Comparison of ENCODE assay signal across 10 mouse cellular contexts in genomic region chr11:5498931-5499661, GRCm38 (mm10). TPM values are rescaled to one million over a fixed set of nuclear protein-coding genes. Genes with fewer than 3 reads are reported as not detected.
DNase-seq lines count a peak whose midpoint lies in the region; ATAC-seq and TF ChIP-seq lines count a peak whose summit lies in the region.
"Had no signal": no experiment of that assay in that cellular context is flagged by ENCODE, and none has a peak within 500 bp of the region (broad histone marks: within the 10 kb centered on the region; RNA-seq: fewer than 3 reads in every experiment).

No protein-coding gene starts in this region.

- peaks cover 3% of the 10 kb centered on the region; the same call in 1 of the 2 replicates for H3K4me1 ChIP-seq in midbrain, embryonic 11.5 days (ENCODE audit: control insufficient read depth, insufficient read depth, low read length)
- no peaks in the 10 kb centered on the region for H3K4me1 ChIP-seq in midbrain, embryonic 13.5 days (replicated peaks)
- peaks cover 7% of the 10 kb centered on the region; the same call in 1 of the 2 replicates for H3K4me1 ChIP-seq in intestine, embryonic 16.5 days (ENCODE audit: control insufficient read depth, insufficient read depth, low read length)
- peaks cover 34% of the 10 kb centered on the region for H3K4me1 ChIP-seq in liver, adult 2 months (ENCODE audit: control insufficient read depth, insufficient read depth, low read length)
- no peaks in the 10 kb centered on the region for H3K4me1 ChIP-seq in stomach, postnatal 0 days (replicated peaks; ENCODE audit: control insufficient read depth, insufficient read depth)
- H3K4me1 ChIP-seq in midbrain, embryonic 16.5 days (ENCODE audit: control insufficient read depth, insufficient read depth, low read length) = no peaks in the 10 kb centered on the region
- H3K4me1 ChIP-seq: embryonic facial prominence, embryonic 12.5 days; midbrain, embryonic 15.5 days had no signal

- no peaks in the 10 kb centered on the region for H3K9me3 ChIP-seq in midbrain, embryonic 11.5 days (ENCODE audit: control insufficient read depth, low read length)
- H3K9me3 ChIP-seq in midbrain, embryonic 13.5 days = no peaks in the 10 kb centered on the region
- no peaks in the 10 kb centered on the region for H3K9me3 ChIP-seq in intestine, embryonic 16.5 days (ENCODE audit: control insufficient read depth, low read length)
- H3K9me3 ChIP-seq in stomach, postnatal 0 days (ENCODE audit: control insufficient read depth, low read length) = no peaks in the 10 kb centered on the region
- H3K9me3 ChIP-seq in midbrain, embryonic 16.5 days (replicated peaks; ENCODE audit: control insufficient read depth, low read length, poor library complexity, severe bottlenecking) = no peaks in the 10 kb centered on the region
- H3K9me3 ChIP-seq: embryonic facial prominence, embryonic 12.5 days; midbrain, embryonic 15.5 days had no signal

- no peak overlapping the region for H3K9ac ChIP-seq in midbrain, embryonic 11.5 days (ENCODE audit: low read length)
- H3K9ac ChIP-seq in midbrain, embryonic 13.5 days (replicated peaks) = no peak overlapping the region
- no peak overlapping the region for H3K9ac ChIP-seq in intestine, embryonic 16.5 days (ENCODE audit: low read depth, low read length)
- peak overlapping the region; percentile 60 for H3K9ac ChIP-seq in liver, adult 2 months (ENCODE audit: low read depth, low read length)
- H3K9ac ChIP-seq in stomach, postnatal 0 days (ENCODE audit: low read length) = no peak overlapping the region
- no peak overlapping the region for H3K9ac ChIP-seq in midbrain, embryonic 16.5 days (ENCODE audit: low read depth, low read length)
- H3K9ac ChIP-seq: embryonic facial prominence, embryonic 12.5 days; midbrain, embryonic 15.5 days had no signal

- H3K4me3 ChIP-seq in midbrain, embryonic 11.5 days (ENCODE audit: low read depth, low read length) = no peak overlapping the region
- no peak overlapping the region for H3K4me3 ChIP-seq in midbrain, embryonic 13.5 days (replicated peaks)
- H3K4me3 ChIP-seq in intestine, embryonic 16.5 days (ENCODE audit: low read length) = no peak overlapping the region
- H3K4me3 ChIP-seq in liver, adult 2 months (ENCODE audit: insufficient read depth, low read depth, low read length) = peak overlapping the region; percentile 4; the same call in 1 of the 2 replicates
- no peak overlapping the region for H3K4me3 ChIP-seq in stomach, postnatal 0 days (ENCODE audit: low read depth, low read length)
- H3K4me3 ChIP-seq in midbrain, embryonic 16.5 days (ENCODE audit: low read depth, low read length) = no peak overlapping the region
- H3K4me3 ChIP-seq: embryonic facial prominence, embryonic 12.5 days; midbrain, embryonic 15.5 days had no signal

- no peaks in the 10 kb centered on the region for H3K27me3 ChIP-seq in midbrain, embryonic 11.5 days (ENCODE audit: control insufficient read depth, insufficient read depth, low read length)
- no peaks in the 10 kb centered on the region for H3K27me3 ChIP-seq in midbrain, embryonic 13.5 days
- H3K27me3 ChIP-seq in intestine, embryonic 16.5 days (replicated peaks; ENCODE audit: control insufficient read depth, insufficient read depth, low read length) = no peaks in the 10 kb centered on the region
- H3K27me3 ChIP-seq in liver, adult 2 months (ENCODE audit: control insufficient read depth, insufficient read depth, low read length) = no peaks in the 10 kb centered on the region
- no peaks in the 10 kb centered on the region for H3K27me3 ChIP-seq in stomach, postnatal 0 days (ENCODE audit: control insufficient read depth, insufficient read depth, low read length)
- H3K27me3 ChIP-seq in midbrain, embryonic 16.5 days (ENCODE audit: control insufficient read depth, insufficient read depth, low read depth, low read length) = no peaks in the 10 kb centered on the region
- H3K27me3 ChIP-seq: embryonic facial prominence, embryonic 12.5 days; midbrain, embryonic 15.5 days had no signal

- H3K27ac ChIP-seq in midbrain, embryonic 11.5 days (ENCODE audit: low read depth, low read length) = no peak overlapping the region
- H3K27ac ChIP-seq in midbrain, embryonic 13.5 days = no peak overlapping the region
- peak overlapping the region; percentile 61 for H3K27ac ChIP-seq in intestine, embryonic 16.5 days (ENCODE audit: low read length)
- H3K27ac ChIP-seq in liver, adult 2 months (replicated peaks; ENCODE audit: insufficient read depth, low read depth, low read length) = peak overlapping the region; percentile 98
- peak overlapping the region; percentile 88 for H3K27ac ChIP-seq in stomach, postnatal 0 days (replicated peaks)
- no peak overlapping the region for H3K27ac ChIP-seq in midbrain, embryonic 16.5 days (ENCODE audit: low read length)
- H3K27ac ChIP-seq: embryonic facial prominence, embryonic 12.5 days; midbrain, embryonic 15.5 days had no signal

- TF ChIP-seq CTCF in liver, adult 2 months (IDR thresholded peaks at IDR 0.05; ENCODE audit: low read depth, low read length) = no peak
- no peak for TF ChIP-seq CTCF in stomach, postnatal 0 days (IDR thresholded peaks at IDR 0.05; ENCODE audit: low read depth)

- no peaks in the 10 kb centered on the region for H3K36me3 ChIP-seq in midbrain, embryonic 11.5 days (ENCODE audit: control insufficient read depth, insufficient read depth, low read length)
- H3K36me3 ChIP-seq in midbrain, embryonic 13.5 days = no peaks in the 10 kb centered on the region
- H3K36me3 ChIP-seq in intestine, embryonic 16.5 days (ENCODE audit: control insufficient read depth, insufficient read depth, low read length) = no peaks in the 10 kb centered on the region
- H3K36me3 ChIP-seq in liver, adult 2 months (ENCODE audit: control insufficient read depth, insufficient read depth, low read length) = no peaks in the 10 kb centered on the region
- no peaks in the 10 kb centered on the region for H3K36me3 ChIP-seq in stomach, postnatal 0 days (ENCODE audit: control insufficient read depth, insufficient read depth, low read length)
- no peaks in the 10 kb centered on the region for H3K36me3 ChIP-seq in midbrain, embryonic 16.5 days (ENCODE audit: control insufficient read depth, insufficient read depth, low read length)
- H3K36me3 ChIP-seq: embryonic facial prominence, embryonic 12.5 days; midbrain, embryonic 15.5 days had no signal

- peak; percentile 47 for DNase-seq in midbrain, embryonic 11.5 days (ENCODE audit: low spot score, missing footprints)
- DNase-seq in liver, adult 2 months (ENCODE audit: extremely low read depth, low read depth, low spot score) = peak; percentile 95
- peak; percentile 79 for DNase-seq in stomach, postnatal 0 days (ENCODE audit: low spot score)
- DNase-seq in layer of hippocampus, adult 8-10 months (ENCODE audit: low spot score in 2 of 2) = no peak
- DNase-seq in c-Kit-positive CD71-positive TER-119-positive erythroid progenitor cells, embryonic 14.5 days (ENCODE audit: low spot score) = no peak

- no peak for TF ChIP-seq POLR2A in liver, adult 2 months (IDR thresholded peaks at IDR 0.05; ENCODE audit: extremely low read depth, insufficient read depth, low read length)

- no peak for ATAC-seq in midbrain, embryonic 11.5 days (ENCODE audit: low FRiP score)
- ATAC-seq in midbrain, embryonic 13.5 days = no peak
- peak; percentile 83 for ATAC-seq in intestine, embryonic 16.5 days
- peak; percentile 78 for ATAC-seq in stomach, postnatal 0 days (ENCODE audit: low FRiP score, low TSS enrichment)
- ATAC-seq in midbrain, embryonic 16.5 days = no peak
- ATAC-seq: midbrain, embryonic 15.5 days had no signal

- 81% methylated on average over 13 of the region's 13 CpGs for WGBS in midbrain, embryonic 11.5 days
- 82% methylated on average over 13 of the region's 13 CpGs for WGBS in midbrain, embryonic 13.5 days
- WGBS in intestine, embryonic 16.5 days = 62% methylated on average over 13 of the region's 13 CpGs
- WGBS in liver, adult 2 months = 14% methylated on average over 13 of the region's 13 CpGs
- WGBS in stomach, postnatal 0 days = 45% methylated on average over 13 of the region's 13 CpGs
- WGBS in midbrain, embryonic 16.5 days = 78% methylated on average over 13 of the region's 13 CpGs

- H3K79me2 ChIP-seq in liver, adult 2 months (ENCODE audit: control insufficient read depth, insufficient read depth, low read length) = peaks cover 4% of the 10 kb centered on the region; the same call in 1 of the 2 replicates

- no peak overlapping the region for H3K4me2 ChIP-seq in midbrain, embryonic 11.5 days
- H3K4me2 ChIP-seq in midbrain, embryonic 13.5 days (replicated peaks) = no peak overlapping the region
- no peak overlapping the region for H3K4me2 ChIP-seq in intestine, embryonic 16.5 days (ENCODE audit: low read depth, low read length)
- H3K4me2 ChIP-seq in stomach, postnatal 0 days (replicated peaks; ENCODE audit: low read depth) = no peak overlapping the region
- no peak overlapping the region for H3K4me2 ChIP-seq in midbrain, embryonic 16.5 days (ENCODE audit: low read length)
- H3K4me2 ChIP-seq: embryonic facial prominence, embryonic 12.5 days; midbrain, embryonic 15.5 days had no signal

- no peak for TF ChIP-seq EP300 in stomach, postnatal 0 days (optimal IDR thresholded peaks at IDR 0.05)

RNA-seq across cellular contexts. Expression of gene Xbp1, which starts 21.4 kb away (rescaled TPM):
- 126 and 133 TPM in 2 replicates for polyA plus RNA-seq in midbrain, embryonic 11.5 days (2014; fragmentation: Nextera tagmentation; extraction: Ambion mirVana)
- polyA plus RNA-seq in midbrain, embryonic 13.5 days (2015; fragmentation: Nextera tagmentation; extraction: Ambion mirVana) = 106 and 118 TPM in 2 replicates
- 222 and 249 TPM in 2 replicates for polyA plus RNA-seq in intestine, embryonic 16.5 days (2015; fragmentation: Nextera tagmentation; extraction: Ambion mirVana)
- 137 and 138 TPM in 2 replicates for total RNA-seq in liver, adult 2 months (2014; rRNA removed)
- polyA plus RNA-seq in liver, adult 2 months (2012; rRNA removed) = 147 and 241 TPM in 2 replicates
- 221 and 223 TPM in 2 replicates for polyA plus RNA-seq in stomach, postnatal 0 days (2015; fragmentation: Nextera tagmentation; extraction: Ambion mirVana)
- 100 to 1,000 TPM in 2 of 4 experiments, 10 to 100 TPM in 2; 71.9 to 130 (median 98.1) TPM for total RNA-seq in layer of hippocampus, adult 8-10 months (2022)
- 145 and 156 TPM in 2 replicates for polyA plus RNA-seq in midbrain, embryonic 16.5 days (2015; fragmentation: Nextera tagmentation; extraction: Ambion mirVana)

RNA-seq across cellular contexts. Expression of gene Ccdc117, which starts 42.9 kb away (rescaled TPM):
- polyA plus RNA-seq in midbrain, embryonic 11.5 days (2014; fragmentation: Nextera tagmentation; extraction: Ambion mirVana) = 26.2 and 27.4 TPM in 2 replicates
- 13.3 and 15.3 TPM in 2 replicates for polyA plus RNA-seq in midbrain, embryonic 13.5 days (2015; fragmentation: Nextera tagmentation; extraction: Ambion mirVana)
- polyA plus RNA-seq in intestine, embryonic 16.5 days (2015; fragmentation: Nextera tagmentation; extraction: Ambion mirVana) = 11.1 and 11.9 TPM in 2 replicates
- 15.3 and 15.5 TPM in 2 replicates for total RNA-seq in liver, adult 2 months (2014; rRNA removed)
- 5.2 and 5.4 TPM in 2 replicates for polyA plus RNA-seq in liver, adult 2 months (2012; rRNA removed)
- 8.7 and 9.2 TPM in 2 replicates for polyA plus RNA-seq in stomach, postnatal 0 days (2015; fragmentation: Nextera tagmentation; extraction: Ambion mirVana)
- total RNA-seq in layer of hippocampus, adult 8-10 months (2022) = 10 to 100 TPM; 13.3 to 18.4 (median 15.2) TPM
- 9.9 and 10.6 TPM in 2 replicates for polyA plus RNA-seq in midbrain, embryonic 16.5 days (2015; fragmentation: Nextera tagmentation; extraction: Ambion mirVana)

RNA-seq across cellular contexts. Expression of gene Znrf3, which starts 54.4 kb away (rescaled TPM):
- 10.4 and 10.8 TPM in 2 replicates for polyA plus RNA-seq in midbrain, embryonic 11.5 days (2014; fragmentation: Nextera tagmentation; extraction: Ambion mirVana)
- 8.0 and 9.6 TPM in 2 replicates for polyA plus RNA-seq in midbrain, embryonic 13.5 days (2015; fragmentation: Nextera tagmentation; extraction: Ambion mirVana)
- 6.8 and 7.3 TPM in 2 replicates for polyA plus RNA-seq in intestine, embryonic 16.5 days (2015; fragmentation: Nextera tagmentation; extraction: Ambion mirVana)
- 4.6 and 6.3 TPM in 2 replicates for total RNA-seq in liver, adult 2 months (2014; rRNA removed)
- polyA plus RNA-seq in liver, adult 2 months (2012; rRNA removed) = 4.2 and 4.5 TPM in 2 replicates
- polyA plus RNA-seq in stomach, postnatal 0 days (2015; fragmentation: Nextera tagmentation; extraction: Ambion mirVana) = 8.9 and 9.3 TPM in 2 replicates
- total RNA-seq in layer of hippocampus, adult 8-10 months (2022) = 10 to 100 TPM; 18.6 to 22.3 (median 20.3) TPM
- 7.7 and 9.0 TPM in 2 replicates for polyA plus RNA-seq in midbrain, embryonic 16.5 days (2015; fragmentation: Nextera tagmentation; extraction: Ambion mirVana)

Comparison
In these comparisons a context has a peak if more than half of its experiments do, and no peak if none do; other contexts are left out.
1. ATAC-seq: peak in intestine, embryonic 16.5 days (single experiment) and stomach, postnatal 0 days (single experiment); none in midbrain, embryonic 11.5 days (single experiment), midbrain, embryonic 13.5 days (single experiment) and midbrain, embryonic 16.5 days (single experiment).
2. DNase-seq: peak in midbrain, embryonic 11.5 days (single experiment), liver, adult 2 months (single experiment) and stomach, postnatal 0 days (single experiment); none in layer of hippocampus, adult 8-10 months (0 of 2) and c-Kit-positive CD71-positive TER-119-positive erythroid progenitor cells, embryonic 14.5 days (single experiment).
3. H3K27ac ChIP-seq: peak in intestine, embryonic 16.5 days (single experiment), liver, adult 2 months (single experiment) and stomach, postnatal 0 days (single experiment); none in midbrain, embryonic 11.5 days (single experiment), midbrain, embryonic 13.5 days (single experiment) and midbrain, embryonic 16.5 days (single experiment).